Mouse (Mus musculus) mouse trophoblast stem cell (cell line): ENCODE data around the gene Gm12184.
"Not testable (repeated sequence)": the region's sequence is repeated elsewhere in the genome, so short reads cannot be mapped to it uniquely, and the experiment has no call there.

Source experiments
- in situ Hi-C, 2 experiments: fragments of 300-500 bp; cut with MseI, MboI; formaldehyde crosslinking; loops; 2 replicates in 1 of 2; 3 replicates in 1 of 2; pipeline ENCODE4 v1.15.1; 2025

Gene Gm12184

GRCm38 (mm10) chr11:48824311-48824830, 2.1 kb downstream of the Gm12184 start:
- in situ Hi-C loops = no loop called here

GRCm38 (mm10) chr11:48823536-48823972, 2.9 kb downstream of the Gm12184 start:
- in situ Hi-C loops = no loop called here

- in situ Hi-C loops = no loop called here
These were observed 3.5 kb downstream of the Gm12184 start for GRCm38 (mm10) chr11:48822768-48823512.

- in situ Hi-C loops = not testable (repeated sequence)
These were observed 5.2 kb downstream of the Gm12184 start for GRCm38 (mm10) chr11:48821299-48821698.

GRCm38 (mm10) chr11:48820308-48820674, 6.2 kb downstream of the Gm12184 start:
- in situ Hi-C loops = no loop called here

GRCm38 (mm10) chr11:48819614-48820307, 6.7 kb downstream of the Gm12184 start:
- in situ Hi-C loops = no loop called here

- in situ Hi-C loops = no loop called here
These were observed 8.1 kb downstream of the Gm12184 start for GRCm38 (mm10) chr11:48818346-48818745.

- in situ Hi-C loops = no loop called here
These were observed 8.7 kb downstream of the Gm12184 start for GRCm38 (mm10) chr11:48817794-48818193.

GRCm38 (mm10) chr11:48816800-48817665, 9.4 kb downstream of the Gm12184 start, which contains the start of gene Trim41:
TSS of gene Trim41 (minus strand) at chr11:48817353.
- in situ Hi-C loops = no loop called here

GRCm38 (mm10) chr11:48816281-48816781, 10.1 kb downstream of the Gm12184 start:
- in situ Hi-C loops = no loop called here

GRCm38 (mm10) chr11:48815851-48816250, 10.6 kb downstream of the Gm12184 start:
- in situ Hi-C loops = no loop called here

GRCm38 (mm10) chr11:48813782-48814181, 12.7 kb downstream of the Gm12184 start:
- in situ Hi-C loops = no loop called here

GRCm38 (mm10) chr11:48810142-48810541, 16.3 kb downstream of the Gm12184 start:
- in situ Hi-C loops = no loop called here

- in situ Hi-C loops = no loop called here
These were observed 17.0 kb downstream of the Gm12184 start for GRCm38 (mm10) chr11:48809434-48809830.

- in situ Hi-C loops = no loop called here
These were observed 17.6 kb downstream of the Gm12184 start for GRCm38 (mm10) chr11:48808737-48809433.

GRCm38 (mm10) chr11:48808304-48808646, 18.2 kb downstream of the Gm12184 start:
- in situ Hi-C loops = no loop called here

GRCm38 (mm10) chr11:48807563-48808303, 18.7 kb downstream of the Gm12184 start:
- in situ Hi-C loops = no loop called here

GRCm38 (mm10) chr11:48806856-48807562, 19.4 kb downstream of the Gm12184 start:
- in situ Hi-C loops = no loop called here

- in situ Hi-C loops = no loop called here
These were observed 21.5 kb downstream of the Gm12184 start for GRCm38 (mm10) chr11:48804922-48805321.

- in situ Hi-C loops = no loop called here
These were observed 22.5 kb downstream of the Gm12184 start for GRCm38 (mm10) chr11:48803988-48804387.
